Mouse (Mus musculus) forebrain, embryonic 10.5 days (tissue): ENCODE data around the gene Fam43a. TPM values are rescaled to one million over a fixed set of nuclear protein-coding genes. Genes with fewer than 3 reads are reported as not detected.

Experiments
- DNase-seq: peaks from one replicate; pipeline ENCODE4 v3.0.0-alpha.2; 2017; ENCODE audit warnings: low spot score; ENCODE audit errors: extremely low spot score
- H3K27ac ChIP-seq: fragments of 300-500 bp; sonication (generic); 2 replicates; pipeline ENCODE4 v1.5.1; 2016; ENCODE audit warnings: mild to moderate bottlenecking
- H3K27me3 ChIP-seq: fragments of 300-500 bp; sonication (generic); 2 replicates; pipeline ENCODE4 v1.6.1; 2016; ENCODE audit warnings: mild to moderate bottlenecking; ENCODE audit not compliant: poor library complexity, severe bottlenecking
- H3K36me3 ChIP-seq: fragments of 300-500 bp; sonication (generic); replicated peaks from 2 replicates; pipeline ENCODE4 v1.6.1; 2016; ENCODE audit warnings: mild to moderate bottlenecking, moderate library complexity
- H3K4me1 ChIP-seq: fragments of 300-500 bp; sonication (generic); 2 replicates; pipeline ENCODE4 v1.6.1; 2016
- H3K4me3 ChIP-seq: fragments of 300-500 bp; sonication (generic); 2 replicates; pipeline ENCODE4 v1.5.1; 2016; ENCODE audit warnings: mild to moderate bottlenecking, moderate library complexity
- H3K9me3 ChIP-seq: fragments of 300-500 bp; sonication (generic); 2 replicates; pipeline ENCODE4 v1.6.1; 2016; ENCODE audit warnings: mild to moderate bottlenecking, moderate library complexity
- WGBS: fragments of 180-500 bp; shearing (Covaris S2); methylation state at CpG from one replicate; pipeline ENCODE4 v1.1.7; 2016; 5-methylcytosine and 5-hydroxymethylcytosine counted together
- polyA plus RNA-seq: library from polyadenylated mRNA; unstranded; fragments of >200 nt; fragmentation: Nextera tagmentation; extraction: Ambion mirVana; gene quantifications from 2 replicates; pipeline ENCODE4 v1.2.1, GENCODE M21; 2016

The Fam43a gene
- polyA plus RNA-seq = 13.8 and 14.7 TPM in 2 replicates

DNA sequence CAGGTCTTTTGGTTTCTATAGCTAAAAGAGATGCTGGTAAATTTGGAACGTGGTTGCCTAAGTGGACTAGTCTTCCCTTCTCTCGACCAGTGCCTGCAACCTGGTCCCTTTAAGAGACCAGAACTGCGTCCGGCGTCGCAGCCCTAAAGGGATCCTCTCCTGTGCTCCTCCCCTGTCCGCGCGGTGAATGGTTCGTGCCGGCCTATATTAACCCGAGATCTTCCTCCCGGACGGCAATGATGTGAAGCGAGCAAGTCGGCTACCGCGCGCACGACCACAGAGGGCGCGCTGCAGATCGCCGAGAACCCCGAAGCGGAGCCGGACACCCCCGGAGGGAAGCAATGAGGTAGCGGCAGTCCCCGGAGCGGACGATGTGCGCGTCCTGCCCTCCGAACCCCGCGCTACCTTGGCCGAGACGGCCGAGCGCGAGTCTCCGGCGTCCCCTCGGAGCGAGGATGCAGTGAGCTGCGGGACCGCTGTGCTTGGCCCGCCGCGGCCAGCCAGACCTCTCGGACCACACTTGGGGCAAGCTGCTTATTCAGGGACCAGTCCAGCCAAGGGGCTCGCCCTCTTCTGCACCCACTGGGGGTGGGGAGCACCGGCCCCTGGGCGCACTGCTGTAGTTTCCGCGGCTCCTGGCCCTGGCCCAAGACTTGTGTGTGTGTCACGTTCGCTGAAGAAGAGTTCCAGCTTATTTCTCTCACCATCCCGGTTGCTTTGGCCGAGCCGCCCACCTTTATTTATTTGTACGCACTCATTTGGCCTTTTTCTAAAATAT is at the start of gene Fam43a:
Fam43a (plus strand) TSS at position 233 of the 778 bp plus-strand sequence.
- DNase-seq = peak; percentile 89
- WGBS = under 1% methylated on average over 63 of the region's 63 CpGs
- peak within 1 kb of the TSS; percentile 79 for H3K27ac ChIP-seq
- H3K9me3 ChIP-seq = no peaks in the 10 kb centered on the region
- no peaks in the 10 kb centered on the region for H3K36me3 ChIP-seq
- H3K27me3 ChIP-seq = peaks cover 80% of the 10 kb centered on the region
- peaks cover 79% of the 10 kb centered on the region for H3K4me1 ChIP-seq
- peak within 1 kb of the TSS; percentile 64 for H3K4me3 ChIP-seq

DNA sequence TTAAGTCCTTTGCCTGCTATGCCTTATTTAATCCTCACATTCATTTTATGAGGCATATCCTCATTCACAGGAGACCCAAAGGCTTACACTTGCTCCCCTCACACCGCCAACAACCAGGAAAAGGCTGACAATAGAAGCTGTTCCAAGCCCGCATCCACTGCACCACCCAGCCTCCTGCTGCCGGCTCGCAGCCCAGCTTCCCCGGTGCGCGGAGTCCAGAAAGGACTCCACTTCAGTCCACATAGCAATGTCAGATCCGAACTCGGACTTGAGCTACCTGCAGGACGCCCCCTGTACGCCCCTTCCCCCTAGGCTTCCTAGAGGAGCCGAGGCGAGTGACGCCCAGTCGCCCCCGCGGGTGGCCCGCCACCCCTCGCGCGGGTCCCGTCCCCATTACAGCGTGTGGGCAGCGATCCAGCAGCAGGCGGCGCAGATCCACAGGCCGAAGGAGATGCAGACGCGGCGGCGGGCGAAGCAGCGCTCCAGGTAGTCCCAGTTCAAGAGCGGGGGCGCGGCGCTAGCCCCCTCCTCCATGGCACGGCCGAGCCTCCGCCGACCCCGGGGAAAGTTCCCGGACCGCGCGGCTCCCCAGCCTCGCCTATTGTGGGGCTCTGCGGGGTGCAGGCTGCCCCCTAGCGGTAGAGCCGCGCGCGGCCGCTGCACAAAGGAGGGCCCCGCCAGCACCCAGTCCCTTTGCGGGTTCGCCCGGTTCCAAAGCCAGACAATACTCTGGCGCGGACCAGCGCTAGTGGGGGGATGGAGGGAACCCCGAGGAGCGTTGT is 49.4 kb upstream of the Fam43a start:
- H3K36me3 ChIP-seq = peaks cover 30% of the 10 kb centered on the region
- H3K4me3 ChIP-seq = peak overlapping the region; percentile 78
- peaks cover 14% of the 10 kb centered on the region; the same call in 1 of the 2 replicates for H3K9me3 ChIP-seq
- peak; percentile 80 for DNase-seq
- peak overlapping the region; percentile 94 for H3K27ac ChIP-seq
- H3K4me1 ChIP-seq = peaks cover 30% of the 10 kb centered on the region
- WGBS = under 1% methylated on average over 63 of the region's 63 CpGs
- H3K27me3 ChIP-seq = peaks cover 24% of the 10 kb centered on the region

DNA sequence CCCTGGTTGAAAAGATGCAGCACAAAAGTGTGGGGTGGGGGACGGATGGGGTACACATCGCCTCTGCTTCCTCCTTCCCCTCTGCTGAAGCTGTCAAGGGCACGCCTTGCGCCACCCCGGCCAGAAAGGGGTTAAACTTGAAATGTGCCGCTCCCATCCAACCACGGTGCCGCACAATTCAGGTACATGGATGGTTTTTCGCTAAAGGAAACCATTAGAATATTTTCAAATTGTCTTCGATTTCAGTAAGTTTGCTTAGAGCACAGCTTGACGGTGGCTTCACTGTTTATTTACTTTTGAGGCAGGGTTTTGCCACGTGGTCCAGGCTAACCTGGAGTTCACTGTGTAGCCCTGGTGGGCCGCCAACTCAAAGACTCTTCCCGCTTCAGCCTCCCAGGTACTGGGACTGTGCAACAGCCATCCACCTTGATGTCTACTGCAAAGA is 48.8 kb upstream of the Fam43a start, which contains the start of gene Tmem44:
Tmem44 (minus strand) TSS at position 95 of the 445 bp plus-strand sequence.
- Histone ChIP-seq H3K27ac (peak within 1 kb of the TSS; percentile 94), H3K9me3 (peaks cover 20% of the 10 kb centered on the region; the same call in 1 of the 2 replicates), H3K4me1 (peaks cover 30% of the 10 kb centered on the region), H3K36me3 (peaks cover 24% of the 10 kb centered on the region), H3K4me3 (peak within 1 kb of the TSS; percentile 78), H3K27me3 (peaks cover 24% of the 10 kb centered on the region)
- 10% methylated on average over 13 of the region's 14 CpGs for WGBS
- no peak for DNase-seq

DNA sequence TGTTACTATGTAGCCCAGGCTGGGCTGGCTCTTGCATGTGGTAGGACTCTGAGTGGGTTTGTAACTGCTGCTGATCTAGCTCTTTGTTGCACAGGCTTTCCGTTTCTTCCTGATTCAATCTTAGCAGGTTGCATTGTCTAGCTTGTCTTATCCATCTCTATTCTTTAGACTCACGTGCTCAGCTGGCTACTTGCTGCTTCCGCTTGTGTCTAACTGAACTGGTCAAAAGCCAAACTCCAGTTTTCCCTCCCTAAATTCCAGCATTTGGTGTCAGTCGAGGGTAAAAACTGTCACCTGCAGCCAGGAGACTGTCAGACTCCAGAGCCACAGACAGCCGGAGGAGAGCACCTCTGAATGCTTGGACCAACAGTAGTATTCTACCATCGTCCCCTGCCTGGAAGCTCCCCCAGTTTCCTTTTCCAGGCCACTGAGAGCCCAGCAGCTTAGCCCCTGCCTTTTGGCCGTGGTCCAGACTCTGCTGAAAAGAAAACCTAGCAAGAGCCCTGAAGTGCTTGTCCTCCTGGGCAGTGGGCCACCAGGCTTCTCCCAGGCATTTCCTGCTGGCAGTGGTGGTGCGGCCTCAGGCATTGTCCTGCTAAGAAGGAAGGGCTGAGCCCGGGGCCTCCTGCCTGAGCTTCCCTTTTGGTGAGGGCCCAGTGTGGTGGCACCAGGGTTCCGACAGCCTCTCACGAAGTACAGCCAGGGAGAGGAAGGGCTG is 46.7 kb upstream of the Fam43a start:
- Histone ChIP-seq H3K4me3 (no peak overlapping the region), H3K27me3 (peaks cover 24% of the 10 kb centered on the region), H3K9me3 (peaks cover 35% of the 10 kb centered on the region; the same call in 1 of the 2 replicates), H3K4me1 (peaks cover 30% of the 10 kb centered on the region), H3K36me3 (peaks cover 28% of the 10 kb centered on the region), H3K27ac (0 out of 2 replicates have a peak overlapping the region, but pooled peaks have one; percentile 6)
- 53% methylated on average over 11 of the region's 11 CpGs for WGBS
- no peak for DNase-seq

DNA sequence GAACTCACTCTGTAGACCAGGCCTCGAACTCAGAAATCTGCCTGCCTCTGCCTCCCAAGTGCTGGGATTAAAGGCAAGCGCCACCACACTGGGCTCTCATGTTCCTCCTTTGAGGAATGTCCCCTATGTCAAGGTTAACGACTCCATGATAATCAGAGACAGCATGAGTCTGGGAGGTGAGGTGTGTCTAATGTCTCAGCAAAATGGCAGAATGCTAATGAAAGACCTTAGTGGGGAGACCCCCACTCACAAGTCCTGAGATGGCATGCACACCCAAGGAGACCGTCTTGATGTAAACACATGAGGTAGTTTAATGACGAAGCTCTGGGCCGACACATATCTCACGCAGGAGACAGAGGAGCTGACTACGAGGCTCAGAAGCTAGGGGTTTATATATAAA is 45.4 kb upstream of the Fam43a start:
- no peak for DNase-seq
- Histone ChIP-seq H3K4me3 (no peak overlapping the region), H3K27me3 (peaks cover 21% of the 10 kb centered on the region), H3K4me1 (peaks cover 27% of the 10 kb centered on the region), H3K36me3 (peaks cover 41% of the 10 kb centered on the region), H3K27ac (no peak overlapping the region), H3K9me3 (peaks cover 35% of the 10 kb centered on the region; the same call in 1 of the 2 replicates)
- 94% methylated on average over 8 of the region's 8 CpGs for WGBS

DNA sequence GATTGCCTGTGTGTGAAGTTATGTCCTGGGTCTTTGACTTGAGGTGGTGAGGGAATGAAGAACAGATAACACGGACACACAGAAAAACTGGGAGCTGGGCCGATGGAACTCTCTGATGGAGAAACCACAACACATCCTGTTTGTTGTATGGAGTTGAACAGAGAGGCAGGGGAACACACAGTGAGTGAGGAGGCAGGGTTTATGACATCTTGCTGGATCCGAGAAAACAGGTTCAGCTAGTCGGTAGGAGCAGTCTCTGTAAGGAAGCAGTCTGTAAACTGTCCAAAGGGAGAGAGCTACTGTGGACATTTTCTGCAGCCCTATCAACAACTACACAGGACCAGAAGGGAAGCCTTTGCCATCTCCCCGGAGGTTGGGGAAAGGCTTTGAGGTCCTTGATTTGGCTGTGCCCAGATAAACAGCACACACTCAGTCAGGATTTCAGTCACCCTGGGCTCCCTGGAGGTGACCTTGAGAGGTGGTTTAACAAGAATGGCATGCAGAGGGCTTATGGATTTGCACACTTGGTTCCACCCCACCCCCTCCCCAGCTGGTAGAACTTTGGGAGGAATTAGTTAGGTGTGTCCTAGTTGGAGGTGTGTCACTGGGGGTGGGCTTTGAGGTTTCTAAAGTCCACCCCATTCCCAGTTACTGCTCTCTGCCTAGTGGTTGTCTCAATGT is 40.1 kb upstream of the Fam43a start:
- Histone ChIP-seq H3K9me3 (peaks cover 30% of the 10 kb centered on the region; the same call in 1 of the 2 replicates), H3K27me3 (no peaks in the 10 kb centered on the region), H3K4me3 (no peak overlapping the region), H3K36me3 (peaks cover 92% of the 10 kb centered on the region), H3K27ac (no peak overlapping the region), H3K4me1 (no peaks in the 10 kb centered on the region)
- no peak for DNase-seq
- WGBS = 91% methylated on average over 5 of the region's 5 CpGs

DNA sequence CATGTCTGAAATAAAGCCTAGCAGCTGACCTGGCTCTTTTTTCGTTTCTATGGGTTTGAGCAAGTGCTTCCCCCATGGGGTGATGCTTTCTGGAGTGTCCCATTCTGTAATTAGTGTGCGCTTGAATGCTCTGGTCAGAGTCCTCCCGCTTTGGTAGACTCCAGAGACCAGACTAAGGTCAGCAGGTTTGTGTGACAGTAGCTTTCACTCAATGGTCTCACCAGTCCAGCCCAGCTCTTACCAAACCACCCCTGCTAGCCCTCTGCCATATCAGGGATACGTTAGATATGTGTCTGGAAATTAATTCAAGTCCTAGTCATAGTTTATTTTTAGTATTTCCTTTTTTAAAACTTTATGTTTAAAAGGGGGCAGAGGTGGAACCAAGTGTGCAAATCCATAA is 38.9 kb upstream of the Fam43a start:
- 93% methylated on average over 4 of the region's 4 CpGs for WGBS
- DNase-seq = no peak
- H3K27me3 ChIP-seq = no peaks in the 10 kb centered on the region
- H3K4me3 ChIP-seq = no peak overlapping the region
- no peak overlapping the region for H3K27ac ChIP-seq
- peaks cover 98% of the 10 kb centered on the region for H3K36me3 ChIP-seq
- H3K4me1 ChIP-seq = no peaks in the 10 kb centered on the region
- H3K9me3 ChIP-seq = peaks cover 21% of the 10 kb centered on the region; the same call in 1 of the 2 replicates

DNA sequence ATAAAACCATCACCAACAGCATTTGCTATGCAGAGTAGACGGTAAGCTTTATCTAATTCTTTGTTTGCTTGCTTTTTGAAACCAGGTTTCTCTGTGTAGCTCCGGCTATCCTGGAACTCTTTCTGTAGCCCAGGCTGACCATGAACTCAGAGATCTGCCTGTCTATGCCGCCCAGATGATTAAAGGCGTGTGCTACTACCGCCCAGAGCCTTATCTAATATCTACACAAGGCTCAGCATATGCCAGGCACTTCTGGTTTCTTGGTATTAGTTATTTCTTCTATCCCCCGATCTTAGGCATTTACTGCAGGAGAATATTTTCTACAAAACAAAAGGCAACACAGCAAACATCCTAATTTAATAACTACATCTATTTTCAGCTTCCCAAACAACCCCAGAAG is 33.9 kb upstream of the Fam43a start:
- H3K4me1 ChIP-seq = no peaks in the 10 kb centered on the region
- no peak overlapping the region for H3K27ac ChIP-seq
- H3K4me3 ChIP-seq = no peak overlapping the region
- H3K27me3 ChIP-seq = no peaks in the 10 kb centered on the region
- 95% methylated on average over 6 of the region's 6 CpGs for WGBS
- peaks cover 100% of the 10 kb centered on the region for H3K36me3 ChIP-seq
- DNase-seq = no peak
- H3K9me3 ChIP-seq = no peaks in the 10 kb centered on the region

DNA sequence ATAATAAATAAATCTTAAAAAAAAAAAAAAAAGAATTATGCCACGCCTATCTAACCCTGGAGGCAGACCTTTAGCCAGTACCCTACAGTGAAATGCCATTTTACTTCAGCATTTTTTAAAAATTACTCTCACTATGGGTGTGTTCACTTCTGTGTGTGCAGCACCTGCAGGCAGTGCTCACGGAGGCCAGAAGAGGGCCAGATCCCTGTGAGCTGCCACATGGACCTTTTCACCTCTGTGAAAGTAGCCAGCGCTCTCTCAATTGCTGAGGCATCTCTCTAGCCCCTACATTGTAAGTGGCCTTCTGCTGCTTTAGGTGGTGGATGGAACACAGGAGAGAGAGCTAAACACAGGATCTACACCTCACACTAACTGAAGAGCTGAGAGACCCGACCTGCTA is 29.4 kb upstream of the Fam43a start:
- Histone ChIP-seq H3K4me1 (no peaks in the 10 kb centered on the region), H3K36me3 (peaks cover 100% of the 10 kb centered on the region), H3K4me3 (no peak overlapping the region), H3K27ac (no peak overlapping the region), H3K27me3 (no peaks in the 10 kb centered on the region), H3K9me3 (no peaks in the 10 kb centered on the region)
- no peak for DNase-seq
- 94% methylated on average over 4 of the region's 4 CpGs for WGBS

DNA sequence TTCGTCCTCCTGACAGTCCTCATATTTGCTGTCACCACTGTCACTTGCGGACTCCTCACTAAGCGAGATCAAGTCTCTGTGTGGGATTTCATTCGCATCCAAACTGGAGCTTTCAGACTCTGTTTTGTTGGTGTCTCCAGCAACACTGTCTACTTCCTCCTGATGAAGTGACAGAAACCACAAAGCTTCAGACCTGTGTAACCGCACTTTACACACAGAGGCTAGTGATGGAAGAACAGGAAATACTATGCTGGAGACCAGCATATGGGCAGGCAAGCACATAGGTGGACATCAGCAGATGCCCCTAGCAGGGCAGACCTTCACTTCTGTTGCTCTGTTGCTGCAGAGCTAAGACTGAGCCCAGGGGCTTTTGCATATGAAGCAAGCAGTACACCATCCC is 28.1 kb upstream of the Fam43a start:
- Histone ChIP-seq H3K9me3 (no peaks in the 10 kb centered on the region), H3K4me1 (no peaks in the 10 kb centered on the region), H3K36me3 (peaks cover 100% of the 10 kb centered on the region), H3K4me3 (no peak overlapping the region), H3K27me3 (no peaks in the 10 kb centered on the region), H3K27ac (no peak overlapping the region)
- DNase-seq = no peak
- 95% methylated on average over 5 of the region's 5 CpGs for WGBS

DNA sequence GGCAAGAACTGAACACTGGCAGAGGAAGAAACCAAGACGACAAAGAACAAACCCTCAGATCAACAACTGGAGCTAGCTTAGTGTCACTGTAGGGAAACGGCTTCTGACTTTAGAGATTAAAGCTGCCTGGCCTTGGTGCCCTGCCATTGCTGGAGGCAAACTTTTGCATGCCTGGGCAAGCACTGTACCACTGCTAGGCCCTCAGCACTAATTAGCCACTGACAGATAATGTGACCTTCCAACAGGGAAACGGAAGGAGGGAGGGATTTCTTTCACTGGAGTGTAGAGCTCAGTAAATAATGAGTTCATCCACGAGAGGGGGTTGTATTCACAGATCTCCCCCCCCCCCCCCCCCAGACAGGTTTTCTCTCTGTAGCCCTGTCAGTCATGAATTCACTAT is 27.3 kb upstream of the Fam43a start:
- Histone ChIP-seq H3K27me3 (no peaks in the 10 kb centered on the region), H3K9me3 (no peaks in the 10 kb centered on the region), H3K4me1 (no peaks in the 10 kb centered on the region), H3K36me3 (peaks cover 100% of the 10 kb centered on the region), H3K27ac (no peak overlapping the region), H3K4me3 (no peak overlapping the region)
- 66% methylated on average over 4 of the region's 4 CpGs for WGBS
- no peak for DNase-seq

DNA sequence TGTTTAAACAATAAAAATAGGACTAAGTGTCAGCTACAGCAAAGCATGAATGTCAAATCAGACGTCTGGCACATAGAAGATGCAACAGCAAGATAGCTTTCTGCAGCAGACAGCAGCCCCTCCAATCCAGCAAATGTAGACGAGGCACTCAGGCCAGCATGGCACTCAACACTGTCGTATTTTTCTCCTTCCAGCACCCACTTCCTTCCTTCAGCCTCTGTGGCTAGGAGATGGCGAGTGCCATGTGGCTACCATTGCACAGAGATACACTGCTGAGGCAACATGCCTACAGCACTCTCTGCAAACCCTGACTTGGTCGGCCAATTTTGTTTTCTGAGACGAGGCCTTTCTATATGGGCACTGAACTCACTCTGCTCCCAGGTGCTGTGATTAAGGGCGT is 23.7 kb upstream of the Fam43a start:
- Histone ChIP-seq H3K27me3 (no peaks in the 10 kb centered on the region), H3K27ac (no peak overlapping the region), H3K4me1 (no peaks in the 10 kb centered on the region), H3K9me3 (no peaks in the 10 kb centered on the region), H3K36me3 (peaks cover 100% of the 10 kb centered on the region), H3K4me3 (no peak overlapping the region)
- WGBS = 91% methylated on average over 7 of the region's 7 CpGs
- DNase-seq = no peak
